Mouse (Mus musculus): ENCODE data around the gene Zfhx3. TPM values are rescaled to one million over a fixed set of nuclear protein-coding genes. Genes with fewer than 3 reads are reported as not detected.

Gene Zfhx3
- polyA plus RNA-seq, 2 experiments from 2014 or later = 0.23 to 0.27 TPM

DNA sequence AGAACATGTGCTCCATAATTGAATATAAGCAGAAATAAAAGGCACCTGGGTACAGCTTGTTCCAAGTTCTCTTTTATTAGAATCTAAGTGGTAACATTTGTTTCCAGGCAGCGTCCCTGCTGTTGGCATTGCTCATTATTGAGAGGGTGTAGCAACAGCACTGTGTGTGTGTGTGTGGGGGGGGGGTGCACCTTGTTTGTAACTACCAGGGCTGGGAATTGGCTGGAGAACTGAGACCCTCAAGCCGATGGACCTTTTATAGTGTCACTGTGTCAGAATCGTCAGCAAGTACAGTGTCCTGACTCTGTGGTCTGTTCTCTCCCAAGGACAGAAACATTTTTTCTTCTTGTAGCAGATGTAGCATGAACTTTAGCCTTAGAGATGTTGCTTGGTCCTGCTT is 77.2 kb downstream of the Zfhx3 start:
- no peak for ATAC-seq

DNA sequence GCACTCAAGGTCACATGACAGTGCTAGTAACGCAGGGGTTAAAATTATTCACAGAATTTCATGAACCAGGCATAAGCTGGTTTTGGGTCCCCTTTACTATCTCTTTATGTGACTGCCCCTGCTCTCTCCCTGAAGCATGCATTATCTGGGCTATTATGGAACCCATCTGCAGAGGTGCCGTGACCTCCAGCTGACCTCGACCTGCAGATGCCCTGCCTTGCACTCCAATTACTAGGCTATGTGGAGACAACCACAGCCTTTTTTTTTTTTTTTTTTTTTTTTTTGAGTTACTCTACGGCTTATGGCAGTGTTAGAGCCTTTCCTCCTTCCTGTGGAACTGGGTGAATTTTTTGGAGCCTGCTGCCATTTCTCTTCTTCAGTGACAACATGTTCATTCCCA is 80.0 kb downstream of the Zfhx3 start:
- ATAC-seq = no peak

DNA sequence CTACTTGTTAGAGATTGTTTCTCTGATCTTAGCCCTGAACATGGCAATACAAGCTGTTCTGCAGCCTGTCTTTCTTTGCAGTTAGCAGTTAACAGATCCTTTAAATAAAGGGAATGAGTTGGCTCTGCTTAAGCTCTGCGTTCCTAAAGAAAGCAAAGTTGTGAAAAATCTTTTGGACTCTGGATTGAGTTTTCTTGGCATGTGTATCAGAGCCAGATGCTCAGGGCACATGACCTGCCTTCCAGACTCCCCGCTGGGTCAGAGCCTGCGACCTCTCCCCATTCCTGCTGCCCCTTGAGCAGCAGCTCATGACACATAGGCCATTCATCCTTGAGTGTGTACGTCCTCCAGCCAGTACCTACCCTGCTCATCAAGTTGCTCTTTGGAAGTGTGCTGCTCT is 81.9 kb downstream of the Zfhx3 start:
- ATAC-seq = no peak

DNA sequence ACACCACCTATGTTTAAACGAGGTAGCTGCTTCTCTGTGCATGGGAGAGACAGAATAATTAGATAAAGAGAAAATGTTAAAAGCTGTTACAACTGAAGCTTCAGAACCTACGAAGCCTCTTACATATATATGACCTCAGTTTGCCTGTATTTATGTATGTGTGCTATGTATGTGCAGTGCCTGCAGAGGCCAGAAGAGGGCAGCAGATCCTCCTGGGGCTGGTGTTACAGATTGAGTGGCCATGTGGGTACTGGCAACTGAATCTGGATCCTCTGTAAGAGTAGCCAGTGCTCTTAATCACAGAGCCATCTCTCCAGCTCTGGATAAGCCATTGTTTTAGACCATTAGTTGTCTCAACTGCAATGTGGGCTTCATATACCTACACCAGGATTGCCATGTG is 82.8 kb downstream of the Zfhx3 start:
- ATAC-seq = no peak

DNA sequence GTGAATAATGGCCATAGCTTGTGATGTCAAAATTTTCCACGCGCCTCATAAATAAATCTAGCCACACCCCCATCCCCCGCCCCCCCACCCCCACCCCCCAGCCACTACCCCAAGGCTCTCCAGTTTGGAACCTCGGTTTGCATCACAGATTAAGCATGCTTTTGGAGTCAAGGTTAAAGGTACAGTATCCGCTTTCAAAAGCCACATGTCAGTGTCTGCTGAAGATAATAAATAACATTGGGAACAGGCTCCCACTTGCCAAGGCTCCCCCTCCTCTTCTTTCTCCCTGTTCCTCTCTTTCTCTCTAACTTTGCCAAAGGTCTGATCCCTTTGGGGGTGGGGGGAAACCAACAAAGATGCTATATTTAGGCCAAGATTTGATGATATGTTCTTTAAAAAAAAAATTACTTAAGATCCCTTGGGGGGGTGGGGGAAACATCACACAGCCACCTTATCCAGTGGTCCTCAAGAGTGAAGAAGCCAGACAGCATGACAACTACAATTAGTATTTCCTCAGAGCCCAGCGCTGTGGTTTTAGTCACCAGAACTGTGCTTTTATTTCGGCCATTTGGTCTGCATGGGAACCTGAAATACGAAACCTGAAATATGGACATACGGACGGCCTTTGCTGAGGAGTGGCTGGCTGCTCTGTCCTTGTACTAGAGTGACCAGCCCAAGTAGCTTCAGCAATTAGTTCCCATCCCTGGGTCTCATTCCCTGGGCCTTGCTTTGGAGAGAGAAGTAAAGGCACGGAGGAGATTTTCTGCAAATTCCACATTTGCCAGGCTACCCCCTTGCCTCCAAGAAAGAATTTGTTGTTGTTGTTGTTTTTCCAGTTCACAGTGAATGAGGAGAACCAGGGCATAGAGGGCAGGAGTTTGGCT is 84.4 kb downstream of the Zfhx3 start:
- no peak for ATAC-seq

DNA sequence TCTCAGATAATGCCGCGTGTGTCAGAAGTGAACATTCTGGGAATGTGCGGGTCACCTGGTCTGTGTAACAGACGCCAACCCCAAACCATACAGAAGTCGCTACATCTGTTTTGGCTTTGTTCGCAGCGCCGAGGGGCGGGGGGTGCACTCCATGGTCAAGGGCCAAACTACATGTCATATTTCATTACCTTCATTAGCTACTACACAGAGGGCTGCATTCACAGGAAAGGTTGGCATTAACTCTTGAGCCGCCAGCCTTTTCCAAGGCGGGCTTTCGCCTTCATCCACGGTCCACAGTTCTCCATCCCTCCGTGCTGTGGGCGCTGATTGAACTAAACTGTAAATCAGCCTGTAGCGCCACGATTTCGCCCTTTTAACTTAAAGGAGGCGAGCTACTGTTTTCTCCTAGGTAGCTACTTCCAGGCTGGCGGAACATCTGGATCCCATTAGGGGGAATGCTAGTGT is 85.1 kb downstream of the Zfhx3 start:
- ATAC-seq = no peak

DNA sequence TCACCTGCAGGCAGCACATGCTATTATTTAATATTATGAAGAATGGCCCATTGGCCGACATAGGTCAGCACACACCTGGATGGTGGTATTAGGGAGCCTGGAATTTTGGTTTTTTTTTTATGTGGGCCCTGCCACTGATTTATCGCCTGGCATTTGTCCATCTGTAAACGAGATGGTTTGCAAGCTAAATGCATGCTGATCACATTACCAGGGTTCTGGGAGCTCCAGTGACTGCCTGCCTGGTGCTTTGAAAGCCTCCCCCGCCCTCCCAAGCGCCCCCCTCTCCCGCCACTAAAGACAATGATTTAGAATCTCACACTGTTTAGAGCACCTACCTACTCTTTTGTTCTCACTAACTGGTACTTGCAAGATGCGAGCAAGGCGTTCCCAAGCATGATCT is 86.0 kb downstream of the Zfhx3 start:
- ATAC-seq = no peak

DNA sequence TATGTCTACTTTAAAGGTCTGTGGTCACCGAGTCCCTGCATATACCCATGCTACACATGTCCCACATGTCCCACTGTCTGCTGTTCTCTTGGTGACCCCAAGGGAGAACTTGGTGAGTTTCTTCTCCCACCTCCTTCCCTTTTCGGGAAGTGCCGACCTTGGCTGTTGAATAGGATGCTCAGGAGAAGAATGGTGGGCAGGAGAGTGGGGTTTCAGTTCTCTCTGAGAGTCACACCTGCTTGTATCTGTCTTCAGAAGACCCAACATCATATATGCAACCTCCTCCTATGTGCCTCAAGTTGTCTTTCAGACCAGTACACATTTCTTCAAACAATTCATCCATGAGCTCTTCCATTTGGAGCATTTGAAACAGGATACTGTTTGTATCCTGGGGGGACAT is 88.7 kb downstream of the Zfhx3 start:
- ATAC-seq = no peak

DNA sequence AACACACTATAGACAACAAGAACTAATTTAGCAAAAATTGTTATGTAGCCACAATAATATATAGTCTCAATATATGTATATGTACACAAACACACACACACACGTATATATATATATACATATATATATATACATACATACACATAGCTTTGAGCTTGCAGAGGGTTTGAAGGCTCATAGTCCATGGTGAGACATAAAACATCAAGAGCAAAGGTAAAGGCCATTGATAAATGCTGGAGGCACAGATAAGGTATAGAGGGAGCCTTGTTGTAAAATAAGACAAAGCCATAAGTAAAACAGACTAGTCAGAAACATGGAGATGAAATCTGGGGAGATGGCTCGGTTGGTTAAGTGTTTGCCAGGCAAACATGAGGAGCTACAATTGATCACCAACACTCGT is 91.6 kb downstream of the Zfhx3 start:
- ATAC-seq = no peak

DNA sequence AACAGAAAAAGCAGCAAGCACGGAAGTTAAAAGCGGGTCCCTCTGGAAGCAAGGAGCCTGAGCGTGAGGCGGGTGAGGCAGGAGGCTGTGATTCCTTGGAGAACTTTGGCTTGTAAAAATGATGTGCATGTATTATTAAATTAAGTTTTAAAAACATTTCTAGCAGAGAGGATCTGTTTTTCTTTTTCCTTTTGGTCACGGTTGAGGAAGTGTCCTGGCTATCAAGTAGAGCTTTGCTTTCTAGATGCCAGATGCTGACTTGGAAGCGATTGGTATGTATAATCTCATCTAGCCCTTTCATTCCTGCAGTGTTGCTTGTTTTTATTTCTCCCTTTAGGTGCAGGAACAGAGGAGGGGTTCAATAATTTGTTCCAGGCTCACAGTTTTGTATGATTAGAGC is 92.3 kb downstream of the Zfhx3 start:
- no peak for ATAC-seq

DNA sequence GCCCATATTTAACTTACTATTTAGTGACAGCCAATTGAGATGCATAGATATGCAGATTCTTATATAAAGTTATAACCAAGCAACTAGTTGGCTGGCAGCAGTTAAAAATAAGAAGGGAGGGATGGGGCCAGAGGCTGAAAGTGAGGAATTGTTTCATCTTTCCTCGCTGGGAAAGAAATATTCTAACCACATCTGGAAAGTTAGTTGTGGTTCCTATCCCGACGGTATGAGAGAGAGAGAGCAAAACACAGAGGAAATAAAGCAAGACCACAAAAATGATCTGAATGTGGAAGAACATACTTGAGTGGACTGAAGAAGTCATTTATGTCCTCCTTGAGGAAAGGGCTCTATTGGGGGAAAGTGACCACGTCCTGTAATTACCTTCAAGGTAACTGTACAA is 101.2 kb downstream of the Zfhx3 start:
- no peak for ATAC-seq

DNA sequence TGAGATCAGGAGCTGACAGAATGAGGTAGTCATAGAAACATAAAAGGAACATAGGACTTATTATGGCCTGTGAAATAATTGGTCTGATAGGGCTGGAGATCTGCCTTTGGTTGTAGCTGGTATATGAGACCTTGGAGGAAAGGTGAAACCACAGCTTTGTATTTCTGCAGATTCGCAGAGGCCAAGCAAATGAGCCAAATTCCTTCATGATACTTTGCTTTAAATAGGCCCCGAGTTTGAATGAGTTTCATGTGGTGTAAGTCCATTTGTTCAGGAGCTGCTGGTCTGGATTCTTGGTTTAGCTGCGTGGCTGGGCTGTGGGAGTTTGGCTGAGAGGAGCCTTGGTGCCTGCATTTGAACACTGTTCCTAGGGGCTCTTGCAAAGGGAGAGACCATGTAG is 101.7 kb downstream of the Zfhx3 start:
- no peak for ATAC-seq

DNA sequence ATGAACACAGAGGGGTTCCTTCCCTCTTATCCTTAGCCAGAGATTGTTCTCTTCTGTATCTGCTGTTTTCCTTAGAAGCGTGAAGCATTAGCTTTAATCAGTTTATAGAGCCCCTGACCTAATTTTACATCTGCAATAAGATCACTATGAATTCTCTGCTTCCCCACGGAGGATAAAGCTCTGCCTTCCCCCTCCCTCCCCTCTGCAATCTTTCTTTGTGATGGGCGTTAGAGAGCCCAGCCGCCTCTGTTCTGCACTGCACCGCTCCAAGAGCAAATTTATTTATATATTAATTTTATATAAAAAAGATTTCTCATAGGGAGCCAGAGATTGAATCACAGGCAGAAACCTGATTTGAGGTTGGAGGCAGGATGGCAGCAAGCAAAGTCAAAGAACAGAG is 113.8 kb downstream of the Zfhx3 start:
- ATAC-seq = no peak

DNA sequence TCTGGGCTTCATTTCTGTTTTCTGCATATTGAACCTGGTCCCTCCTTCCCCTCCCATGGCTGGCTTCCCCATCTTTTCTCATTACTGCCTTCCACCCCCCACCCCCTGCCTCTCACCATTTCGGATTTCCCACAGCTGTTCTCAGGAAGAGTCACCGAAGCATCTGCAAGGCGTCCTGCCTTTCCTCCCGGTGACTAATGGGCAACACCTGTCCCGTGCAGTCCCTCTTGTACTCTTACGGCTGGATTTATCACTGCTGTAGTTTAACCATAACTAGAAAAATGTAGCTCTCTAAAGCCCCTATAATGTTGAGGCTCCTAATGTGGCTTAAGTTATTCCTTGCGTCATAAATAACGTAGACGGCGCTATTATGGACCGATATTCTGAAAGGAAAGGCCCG is 119.5 kb downstream of the Zfhx3 start:
- no peak for ATAC-seq

DNA sequence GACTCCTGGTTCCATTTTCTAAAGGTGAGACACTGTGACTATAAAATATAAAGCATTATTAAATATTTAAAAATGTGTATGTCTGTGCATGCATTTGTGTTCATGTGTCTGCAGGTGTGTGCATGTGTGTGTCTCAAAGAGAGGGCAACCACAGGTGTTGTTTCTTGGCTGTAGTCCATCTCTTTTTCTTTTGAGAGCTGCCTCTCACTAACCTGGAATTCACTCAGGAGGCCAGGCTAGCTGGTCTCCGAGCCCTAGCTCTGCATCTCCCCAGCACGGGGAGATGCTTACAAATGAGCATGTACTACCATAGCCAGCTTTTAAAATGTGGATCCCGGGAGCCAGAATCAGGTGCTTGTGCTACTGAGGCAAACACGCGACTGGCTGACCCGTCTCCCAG is 124.7 kb downstream of the Zfhx3 start:
- ATAC-seq = no peak

DNA sequence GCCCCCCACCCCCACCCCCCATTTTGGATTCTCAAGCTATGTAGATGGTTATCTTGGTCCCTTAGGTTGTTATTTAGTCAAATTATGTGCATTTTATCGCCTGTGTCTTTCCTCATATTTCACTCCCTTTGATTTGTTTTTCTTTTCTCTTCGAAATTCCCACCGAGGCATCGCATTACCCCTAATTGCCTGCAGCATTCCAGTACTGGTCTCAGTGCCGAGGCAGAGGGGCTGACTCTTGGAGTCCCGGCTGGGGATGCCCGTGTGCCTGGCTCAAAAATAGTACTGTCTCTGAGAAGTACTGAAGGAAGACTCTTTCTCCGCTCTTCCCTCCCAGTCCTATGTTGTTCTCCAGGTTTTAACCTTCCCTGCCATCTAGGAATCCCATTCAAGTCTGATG is 125.8 kb downstream of the Zfhx3 start:
- ATAC-seq = no peak

DNA sequence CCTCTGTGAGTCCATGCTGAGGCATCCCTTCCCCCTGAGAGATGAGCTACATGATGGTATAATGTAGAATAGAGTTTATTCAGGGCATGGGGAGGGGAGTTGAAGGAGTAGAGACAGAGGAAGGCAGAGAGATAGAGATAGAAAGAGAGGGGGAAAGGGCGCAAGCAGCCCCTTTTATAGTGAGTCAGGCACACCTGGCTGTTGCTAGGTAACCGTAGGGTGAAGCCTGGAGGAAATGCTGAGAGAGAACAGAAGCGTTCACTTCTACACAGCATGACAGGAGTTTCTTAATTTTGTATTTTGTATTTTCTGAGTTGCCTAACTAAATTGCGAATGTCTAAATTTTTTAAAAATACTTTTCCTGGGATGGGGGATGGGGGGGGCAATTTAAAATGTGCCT is 128.0 kb downstream of the Zfhx3 start:
- no peak for ATAC-seq

DNA sequence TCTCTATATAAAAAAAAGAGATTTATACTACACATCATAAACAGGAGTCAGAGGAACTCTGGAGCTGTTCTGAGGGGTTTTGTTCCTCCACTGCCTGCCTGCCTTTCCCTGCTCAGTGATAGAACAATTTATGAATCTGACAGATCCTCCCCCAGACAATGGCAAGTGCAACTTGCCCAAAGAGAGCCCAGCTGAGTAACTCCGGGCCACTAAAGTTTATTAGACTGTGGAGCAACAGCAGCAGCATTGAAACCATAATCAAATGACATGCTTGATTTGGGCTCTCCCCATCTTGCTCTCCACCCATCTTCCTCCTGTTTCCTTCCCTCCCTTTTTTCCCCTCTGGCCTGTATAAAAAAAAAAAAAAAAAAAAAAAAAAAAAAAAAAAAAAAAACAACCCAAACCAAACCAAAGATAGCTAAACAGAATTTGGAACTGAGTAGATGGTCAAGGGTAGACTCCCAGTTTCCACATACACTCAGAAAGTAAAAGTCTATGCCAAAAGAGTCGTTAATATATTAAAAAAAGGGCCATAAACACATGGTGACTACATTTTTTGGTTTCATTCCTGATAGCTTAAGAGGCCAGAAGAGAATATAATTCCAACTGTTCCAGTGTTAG is 129.8 kb downstream of the Zfhx3 start:
- no peak for ATAC-seq

DNA sequence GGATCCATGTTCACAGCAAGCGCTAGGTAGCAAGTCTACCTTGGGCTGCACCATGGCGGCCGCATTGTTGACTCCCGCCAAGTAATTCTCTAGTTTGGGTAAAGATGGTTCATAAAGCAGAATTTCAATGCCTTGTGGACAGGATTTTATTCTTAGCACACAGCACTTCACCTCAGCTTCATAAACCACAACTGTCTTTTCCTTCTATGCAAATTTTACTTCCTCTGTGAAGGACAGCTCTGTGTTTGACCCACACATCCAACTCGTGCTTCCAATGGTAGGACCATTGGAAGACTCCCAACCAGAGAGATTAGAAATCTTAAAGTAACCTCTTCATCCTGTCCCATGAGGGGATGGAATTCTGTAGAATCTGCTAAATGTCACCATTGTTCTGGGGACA is 130.4 kb downstream of the Zfhx3 start:
- ATAC-seq = no peak

DNA sequence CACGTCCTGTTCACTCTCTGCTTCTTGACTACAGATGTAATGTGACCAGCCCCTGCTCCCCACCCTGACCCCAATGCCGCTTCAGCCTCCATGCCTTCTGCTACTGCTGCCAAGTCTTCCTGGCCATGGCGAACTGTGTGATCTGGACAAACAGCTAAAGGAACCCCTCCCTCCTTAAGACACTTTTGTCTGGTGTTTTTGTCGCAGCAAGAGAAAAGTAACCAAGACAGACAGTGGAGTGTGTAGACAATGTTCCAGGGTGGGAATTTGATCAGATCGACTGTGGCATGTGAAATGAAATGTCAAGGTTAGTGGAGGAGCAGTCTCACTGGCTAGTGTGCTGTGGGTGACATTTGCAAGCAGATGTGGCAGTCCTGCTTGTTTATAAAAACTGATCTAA is 132.7 kb downstream of the Zfhx3 start:
- no peak for ATAC-seq

DNA sequence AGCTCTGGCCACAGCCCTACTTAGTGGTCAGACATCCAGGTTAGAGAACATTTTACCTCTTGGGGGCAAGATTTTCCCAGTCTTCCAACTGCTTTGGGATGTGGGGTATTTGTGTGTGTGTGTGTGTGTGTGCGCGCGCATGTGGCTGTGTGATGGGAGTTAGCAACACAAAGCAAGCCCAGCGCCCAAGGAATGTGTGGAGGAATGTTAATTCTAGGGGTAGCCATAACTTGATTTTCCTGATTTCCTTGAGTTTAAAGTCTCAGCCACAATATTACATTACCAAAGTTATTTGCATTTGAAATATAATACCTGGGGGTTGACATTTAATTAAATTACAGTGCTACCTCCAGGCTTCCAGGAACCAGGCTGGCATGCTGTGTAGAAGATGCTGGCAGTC is 136.3 kb downstream of the Zfhx3 start:
- ATAC-seq = no peak

DNA sequence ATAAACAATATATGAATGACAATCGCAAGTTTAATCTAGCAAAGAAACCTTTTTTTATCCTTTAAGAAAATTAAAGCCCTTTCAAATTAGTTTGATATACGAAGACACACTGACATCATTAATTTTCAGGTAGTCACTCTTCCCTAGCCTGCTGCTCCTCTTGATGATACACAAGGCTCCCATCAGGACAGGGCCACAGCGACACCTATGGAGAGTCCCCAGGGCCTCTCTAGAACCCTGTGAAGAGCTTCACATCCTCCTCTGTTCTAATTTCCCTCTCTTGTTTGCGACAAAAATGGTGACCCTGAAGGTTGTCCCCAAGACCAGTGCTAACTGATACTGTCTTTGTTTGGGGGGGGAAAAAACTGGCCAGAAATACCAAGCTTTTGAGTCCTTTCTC is 144.5 kb downstream of the Zfhx3 start:
- ATAC-seq = no peak

DNA sequence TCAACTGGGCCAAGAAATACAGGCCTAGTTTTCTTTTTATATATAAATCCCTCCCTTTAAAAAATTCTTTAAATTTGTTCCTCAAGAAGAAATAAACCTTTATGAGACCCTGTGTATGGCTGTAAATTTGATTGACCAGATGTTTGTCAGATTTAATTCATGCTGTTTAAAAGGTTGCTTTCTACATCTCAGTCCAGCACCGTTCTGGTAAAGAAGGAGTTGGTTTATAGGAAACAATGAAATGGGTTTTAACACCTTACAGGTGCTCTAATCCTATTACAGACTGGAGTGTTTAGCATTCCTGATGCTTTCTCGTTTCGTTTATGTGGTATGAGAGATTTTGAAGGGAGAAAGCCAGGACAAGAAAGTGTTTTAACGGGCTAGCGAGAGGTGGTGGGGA is 147.2 kb downstream of the Zfhx3 start:
- ATAC-seq = no peak

DNA sequence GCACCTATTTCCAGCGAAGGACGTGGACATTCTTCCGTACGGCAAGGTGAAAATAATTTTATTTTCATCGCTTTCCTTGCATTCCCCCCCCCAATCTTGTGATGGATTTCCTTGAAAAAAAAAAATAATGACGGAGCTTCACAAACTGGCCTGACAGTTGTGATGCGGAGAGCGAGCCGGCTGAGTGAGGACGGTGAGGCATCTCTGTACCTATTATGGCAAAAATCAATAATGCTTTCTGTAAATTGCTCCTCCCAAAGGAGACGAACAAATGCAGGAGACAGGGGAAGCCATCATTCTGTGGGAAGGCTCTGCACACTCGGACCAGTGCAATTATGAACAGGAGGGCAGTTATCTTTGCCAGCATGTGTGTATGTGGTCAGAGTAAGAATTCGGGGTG is 156.2 kb downstream of the Zfhx3 start:
- no peak for ATAC-seq

DNA sequence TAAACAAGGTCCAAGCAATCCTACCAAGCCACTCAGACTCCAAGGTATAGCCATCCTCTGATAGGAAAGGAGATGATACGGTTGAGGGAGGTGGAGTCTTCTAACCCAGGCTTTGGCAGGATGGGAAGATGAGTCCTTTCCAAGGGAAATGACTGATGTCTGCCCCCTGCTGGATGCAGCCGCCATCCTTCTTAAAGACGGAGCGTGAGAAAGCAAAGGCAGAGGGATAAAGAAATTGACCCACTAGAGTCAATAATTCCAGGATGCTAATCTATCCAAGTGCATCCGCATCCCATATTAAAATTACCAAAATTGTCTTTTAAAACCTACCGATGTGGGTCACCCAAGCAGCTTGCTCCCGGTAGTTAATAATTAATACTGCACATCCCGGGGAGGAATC is 158.7 kb downstream of the Zfhx3 start:
- no peak for ATAC-seq

Data from CD4-positive, CD25-positive, alpha-beta regulatory T cell, adult 4 months (primary cell).